Mouse (Mus musculus) G1E (cell line): ENCODE data around the gene Mep1a. TPM values are rescaled to one million over a fixed set of nuclear protein-coding genes. Genes with fewer than 3 reads are reported as not detected.

Source experiments
- ATAC-seq: 2 replicates; pipeline ENCODE4 v1.8.0; 2016; ENCODE audit warnings: mild to moderate bottlenecking; ENCODE audit not compliant: insufficient number of reproducible peaks, poor library complexity, low FRiP score, severe bottlenecking; ENCODE audit errors: extremely low read depth
- DNase-seq: peaks from one replicate; pipeline ENCODE4 v3.0.0; 2012; ENCODE audit warnings: low spot score
- H3K27me3 ChIP-seq: 2 replicates; pipeline ENCODE4 v1.6.1; 2012; ENCODE audit warnings: mild to moderate bottlenecking, low read length, inconsistent platforms; ENCODE audit not compliant: insufficient read depth
- H3K36me3 ChIP-seq: replicated peaks from 2 replicates; pipeline ENCODE3; 2012; ENCODE audit warnings: mild to moderate bottlenecking, inconsistent platforms
- H3K4me1 ChIP-seq: 2 replicates; pipeline ENCODE4 v1.6.1; 2012; ENCODE audit warnings: low read depth, low read length, inconsistent platforms, mixed read lengths; ENCODE audit not compliant: insufficient read depth
- H3K4me3 ChIP-seq: 2 replicates; pipeline ENCODE4 v1.5.1; 2012; ENCODE audit warnings: low read depth, mild to moderate bottlenecking, inconsistent platforms, low read length, moderate library complexity, mixed read lengths
- H3K9me3 ChIP-seq: replicated peaks from 2 replicates; pipeline ENCODE4 v1.6.1; 2012; ENCODE audit warnings: inconsistent platforms
- CTCF ChIP-seq: IDR thresholded peaks from 2 replicates; pipeline ENCODE4 v1.5.1; 2012; ENCODE audit warnings: low read depth, low read length, inconsistent platforms, mixed read lengths
- GATA1 ChIP-seq: IDR thresholded peaks from 2 replicates; pipeline ENCODE4 v1.6.1; 2012; ENCODE audit warnings: borderline replicate concordance, low read length, inconsistent platforms, mixed read lengths
- GATA2 ChIP-seq: IDR thresholded peaks from 2 replicates; pipeline ENCODE4 v1.6.1; 2012; ENCODE audit warnings: low read depth, low read length, inconsistent platforms, borderline replicate concordance
- POLR2AphosphoS5 ChIP-seq: IDR thresholded peaks from 2 replicates; pipeline ENCODE4 v1.6.1; 2012; ENCODE audit warnings: low read depth, low read length, inconsistent platforms; ENCODE audit not compliant: insufficient replicate concordance
- TAL1 ChIP-seq: conservative IDR thresholded peaks from 2 replicates; pipeline ENCODE4 v1.6.1; 2012; ENCODE audit warnings: low read depth, low read length, inconsistent platforms, mixed read lengths
- polyA plus RNA-seq: library from polyadenylated mRNA; stranded (reverse); fragments of >175 nt; gene quantifications from 2 replicates; pipeline ENCODE4 v1.2.3, GENCODE M21; 2012
- total RNA-seq, 2 experiments: library from RNA; stranded (forward) in 1 of 2; stranded (reverse) in 1 of 2; fragments of 200-1000 nt in 1 of 2; fragments of >200 nt in 1 of 2; fragmentation: Nextera tagmentation in 1 of 2; gene quantifications; 2 replicates each; pipeline ENCODE4 v1.2.3; 2014 to 2017

Gene Mep1a
- total and polyA plus RNA-seq, 3 experiments = not detected

DNA sequence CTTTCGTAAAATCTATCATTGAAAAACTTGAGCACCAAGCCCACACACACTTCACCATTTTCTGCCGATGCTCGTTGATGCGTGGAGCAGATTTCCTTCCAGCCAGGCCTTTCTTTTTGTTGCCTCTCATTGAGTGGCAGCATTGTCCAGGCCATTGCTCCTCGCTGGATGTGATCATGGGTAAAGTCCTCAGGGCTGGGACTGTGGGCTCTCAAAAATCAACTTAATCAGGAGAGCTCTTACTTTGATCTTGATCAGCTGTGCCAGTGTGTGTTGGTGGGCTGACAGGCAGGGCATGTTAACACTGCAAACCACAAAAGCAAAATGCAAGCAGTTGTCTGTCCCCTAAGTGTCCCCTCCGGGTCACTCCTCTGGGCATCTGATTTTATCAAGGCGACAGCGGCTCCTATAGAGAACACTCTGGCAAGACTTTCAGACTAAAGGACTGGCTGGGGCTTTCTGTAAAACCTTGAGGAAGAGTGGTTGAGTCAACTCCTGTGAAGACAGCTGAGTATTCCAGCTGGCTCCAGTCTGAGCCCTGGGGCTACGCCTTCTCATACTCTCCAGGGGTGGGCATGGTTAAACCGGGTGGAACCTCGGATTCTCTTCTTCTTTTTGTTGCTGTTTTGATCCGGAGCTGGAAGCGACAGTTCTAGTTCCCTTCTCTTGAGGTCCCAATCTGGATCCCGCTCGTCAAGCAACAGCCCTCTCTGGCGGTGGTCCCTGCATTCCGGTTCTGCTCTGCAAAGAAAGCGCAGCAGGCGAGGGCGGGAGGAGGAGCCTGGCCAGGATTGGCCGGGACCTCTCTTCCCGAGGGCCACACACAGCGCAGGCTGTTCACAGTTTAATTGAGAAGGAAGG lies 32.0 kb upstream of the Mep1a start:
- DNase-seq = no peak
- no peak for ATAC-seq
- no peak overlapping the region for H3K4me3 ChIP-seq
- H3K27me3 ChIP-seq = no peaks in the 10 kb centered on the region
- H3K36me3 ChIP-seq = no peaks in the 10 kb centered on the region
- no peaks in the 10 kb centered on the region for H3K4me1 ChIP-seq
- H3K9me3 ChIP-seq = peaks cover 48% of the 10 kb centered on the region
- TF ChIP-seq GATA1 = no peak
- TF ChIP-seq TAL1 = no peak
- no peak for TF ChIP-seq CTCF
- no peak for TF ChIP-seq POLR2AphosphoS5
- TF ChIP-seq GATA2 = no peak

DNA sequence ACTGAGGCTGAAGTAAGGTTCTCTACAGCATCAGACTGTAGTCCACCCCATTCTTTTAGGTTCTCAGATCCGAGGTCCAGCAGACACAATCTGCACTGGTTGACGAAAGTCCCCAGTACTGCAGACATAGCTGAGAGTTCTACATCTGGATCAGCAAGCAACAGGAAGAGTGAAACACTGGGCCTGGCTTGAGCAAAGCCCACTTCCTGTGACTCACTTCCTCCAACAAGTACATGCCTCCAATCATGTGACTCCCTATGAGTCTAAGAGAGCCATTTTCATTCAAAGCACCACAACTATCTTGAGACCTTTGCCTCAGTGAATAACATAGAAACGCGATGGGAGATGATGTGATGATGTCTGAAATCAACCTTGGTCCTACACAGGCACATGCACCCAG lies 28.6 kb upstream of the Mep1a start:
- Histone ChIP-seq H3K9me3 (peaks cover 40% of the 10 kb centered on the region), H3K36me3 (no peaks in the 10 kb centered on the region), H3K4me3 (no peak overlapping the region), H3K4me1 (no peaks in the 10 kb centered on the region), H3K27me3 (no peaks in the 10 kb centered on the region)
- DNase-seq = no peak
- ATAC-seq = no peak
- no peak for TF ChIP-seq CTCF
- TF ChIP-seq GATA1 = no peak
- TF ChIP-seq POLR2AphosphoS5 = no peak
- TF ChIP-seq GATA2 = no peak
- no peak for TF ChIP-seq TAL1

DNA sequence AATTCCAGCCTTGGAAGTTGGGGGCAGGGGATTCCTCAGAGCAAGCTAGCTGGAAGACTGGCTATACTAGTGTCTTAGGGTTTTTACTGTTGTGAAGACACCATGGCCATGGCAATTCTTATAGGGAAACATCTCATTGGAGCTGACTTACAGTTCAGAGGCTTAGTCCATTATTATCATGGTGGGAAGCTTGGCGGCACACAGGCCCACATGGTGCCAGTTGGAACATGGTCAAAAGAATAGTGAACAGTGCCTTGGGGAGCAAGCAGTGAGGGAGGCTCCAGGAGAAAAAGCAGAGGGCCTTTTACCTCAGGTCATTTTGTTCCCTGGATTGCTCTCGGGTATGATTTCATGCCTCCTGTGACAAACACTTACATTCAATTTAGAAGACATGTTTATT lies 27.9 kb upstream of the Mep1a start:
- H3K36me3 ChIP-seq = no peaks in the 10 kb centered on the region
- H3K27me3 ChIP-seq = no peaks in the 10 kb centered on the region
- H3K4me3 ChIP-seq = no peak overlapping the region
- no peak for TF ChIP-seq TAL1
- TF ChIP-seq CTCF = no peak
- TF ChIP-seq GATA1 = no peak
- no peak for TF ChIP-seq POLR2AphosphoS5
- TF ChIP-seq GATA2 = no peak
- H3K9me3 ChIP-seq = peaks cover 34% of the 10 kb centered on the region
- H3K4me1 ChIP-seq = no peaks in the 10 kb centered on the region
- ATAC-seq (no peak), DNase-seq (no peak)

DNA sequence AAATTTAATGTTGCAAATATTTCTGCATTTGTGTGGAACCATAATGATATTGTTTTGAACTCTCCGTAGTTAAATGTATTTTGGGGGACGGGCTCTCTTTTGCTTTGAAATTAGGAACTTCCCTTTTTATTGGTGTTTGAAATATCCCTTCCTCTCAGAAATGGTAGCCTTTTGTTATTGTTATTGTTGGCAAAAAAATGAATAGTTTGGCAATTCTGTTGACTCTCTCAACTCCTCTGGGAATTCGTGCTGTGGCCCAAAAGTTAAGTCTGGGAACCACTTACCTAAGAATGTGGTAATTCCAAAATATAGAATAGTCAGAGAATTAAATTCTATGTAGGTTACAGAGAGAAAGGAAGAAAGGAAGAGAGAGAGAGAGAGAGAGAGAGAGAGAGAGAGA lies 17.6 kb upstream of the Mep1a start:
- Histone ChIP-seq H3K36me3 (no peaks in the 10 kb centered on the region), H3K9me3 (peaks cover 27% of the 10 kb centered on the region), H3K27me3 (no peaks in the 10 kb centered on the region), H3K4me3 (no peak overlapping the region), H3K4me1 (no peaks in the 10 kb centered on the region)
- no peak for TF ChIP-seq GATA2
- TF ChIP-seq CTCF = no peak
- TF ChIP-seq TAL1 = no peak
- no peak for TF ChIP-seq POLR2AphosphoS5
- DNase-seq = no peak
- no peak for ATAC-seq

DNA sequence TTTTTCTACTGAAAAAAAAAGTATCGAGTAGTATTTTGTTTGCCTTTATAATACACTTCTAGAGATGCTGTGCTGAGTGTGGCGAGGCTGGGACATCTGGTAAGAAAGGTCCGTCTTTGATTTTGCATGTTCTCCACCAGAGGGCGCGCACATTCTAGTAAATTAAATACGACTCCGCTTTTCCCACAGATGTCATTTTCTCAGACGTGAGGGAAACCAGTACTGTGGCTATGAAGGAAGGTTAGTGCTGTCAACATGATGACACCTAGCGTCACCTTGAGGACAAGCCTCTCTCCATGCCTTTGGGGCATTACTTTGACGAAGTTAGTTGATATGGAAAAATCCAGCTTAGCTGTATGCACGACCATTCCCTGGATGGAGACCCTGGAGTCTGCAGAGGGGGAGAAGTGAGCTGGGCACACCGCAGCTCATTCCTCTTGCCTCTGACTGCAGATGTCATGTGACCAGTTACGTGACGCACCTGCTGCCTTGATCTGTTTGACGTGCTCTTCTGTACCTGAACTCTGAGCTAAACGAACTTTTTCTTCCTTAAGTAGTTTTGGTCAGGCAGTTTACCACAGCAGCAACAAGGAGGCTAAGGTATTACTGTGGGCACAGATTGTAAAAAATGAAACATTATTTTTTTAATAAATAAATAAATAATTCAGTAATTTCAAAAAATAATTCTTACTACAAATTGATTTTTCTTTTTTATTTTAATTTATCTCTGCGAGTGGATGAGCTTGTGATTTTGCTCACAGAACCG lies 16.2 kb upstream of the Mep1a start:
- DNase-seq (no peak), ATAC-seq (no peak)
- peaks cover 33% of the 10 kb centered on the region for H3K9me3 ChIP-seq
- no peaks in the 10 kb centered on the region for H3K36me3 ChIP-seq
- H3K4me3 ChIP-seq = no peak overlapping the region
- TF ChIP-seq CTCF (no peak), GATA2 (no peak), TAL1 (no peak)
- H3K27me3 ChIP-seq = no peaks in the 10 kb centered on the region
- H3K4me1 ChIP-seq = no peaks in the 10 kb centered on the region

DNA sequence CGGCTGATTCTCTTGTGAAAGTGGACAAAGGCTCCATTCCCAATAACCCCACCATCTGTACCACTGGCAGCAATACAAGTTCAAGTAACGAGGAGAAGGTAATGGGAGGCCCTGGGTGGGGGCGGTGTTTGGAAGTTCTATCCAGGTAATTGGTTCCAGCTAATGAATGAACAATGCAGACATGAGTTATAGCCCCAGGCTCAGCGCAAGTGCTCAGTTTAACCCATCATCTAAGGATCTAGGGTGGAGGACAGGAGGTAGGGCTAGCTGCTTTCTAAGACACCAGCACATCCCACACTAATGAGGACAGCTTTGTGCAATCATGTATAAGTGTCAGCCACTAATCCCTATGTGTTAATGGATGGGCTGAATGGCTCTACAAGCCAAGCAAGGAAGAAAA lies 8.2 kb upstream of the Mep1a start:
- ATAC-seq = no peak
- peaks cover 22% of the 10 kb centered on the region for H3K9me3 ChIP-seq
- TF ChIP-seq GATA2 (no peak), GATA1 (no peak), POLR2AphosphoS5 (no peak), TAL1 (no peak), CTCF (no peak)
- H3K4me3 ChIP-seq = no peak overlapping the region
- no peaks in the 10 kb centered on the region for H3K27me3 ChIP-seq
- no peaks in the 10 kb centered on the region for H3K4me1 ChIP-seq
- no peaks in the 10 kb centered on the region for H3K36me3 ChIP-seq
- DNase-seq = no peak
